ENCODE assay signal across 8 mouse cellular contexts in genomic region chr5:138170936-138171561, GRCm38 (mm10). TPM values are rescaled to one million over a fixed set of nuclear protein-coding genes. Genes with fewer than 3 reads are reported as not detected.
DNase-seq lines count a peak whose midpoint lies in the region; ATAC-seq and TF ChIP-seq lines count a peak whose summit lies in the region.

No protein-coding gene starts in this region.

- no peaks in the 10 kb centered on the region for H3K27me3 ChIP-seq in E14TG2a.4 (ENCODE audit: insufficient read depth, low read length)
- H3K27me3 ChIP-seq in forebrain, embryonic 12.5 days = no peaks in the 10 kb centered on the region
- no peaks in the 10 kb centered on the region for H3K27me3 ChIP-seq in liver, postnatal 0 days (ENCODE audit: insufficient read depth, low read length)
- H3K27me3 ChIP-seq in neural tube, embryonic 14.5 days (ENCODE audit: control insufficient read depth, insufficient read depth, low read length) = no peaks in the 10 kb centered on the region

- intact Hi-C loops in heart, postnatal 10 days (cut with DNase I) = no loop called here

- no peaks in the 10 kb centered on the region for H3K9me3 ChIP-seq in E14TG2a.4 (ENCODE audit: low read length)
- no peaks in the 10 kb centered on the region for H3K9me3 ChIP-seq in forebrain, embryonic 12.5 days
- no peaks in the 10 kb centered on the region for H3K9me3 ChIP-seq in liver, postnatal 0 days (ENCODE audit: low read length)
- no peaks in the 10 kb centered on the region for H3K9me3 ChIP-seq in neural tube, embryonic 14.5 days (ENCODE audit: control insufficient read depth, low read length)

- H3K4me2 ChIP-seq in forebrain, embryonic 12.5 days = peak overlapping the region; percentile 87
- H3K4me2 ChIP-seq in liver, postnatal 0 days (ENCODE audit: low read depth, low read length) = peak overlapping the region; percentile 95
- H3K4me2 ChIP-seq in neural tube, embryonic 14.5 days (ENCODE audit: low read depth, low read length) = peak overlapping the region; percentile 57

- peak overlapping the region; percentile 76 for H3K9ac ChIP-seq in forebrain, embryonic 12.5 days
- peak overlapping the region; percentile 87 for H3K9ac ChIP-seq in liver, postnatal 0 days (replicated peaks)
- peak overlapping the region; percentile 57 for H3K9ac ChIP-seq in neural tube, embryonic 14.5 days (replicated peaks; ENCODE audit: low read depth, low read length)

- peak overlapping the region; percentile 95 for H3K27ac ChIP-seq in forebrain, embryonic 12.5 days
- H3K27ac ChIP-seq in liver, postnatal 0 days (ENCODE audit: low read depth) = peak overlapping the region; percentile 98
- peak overlapping the region; percentile 89 for H3K27ac ChIP-seq in neural tube, embryonic 14.5 days (ENCODE audit: low read depth, low read length)

- peaks cover 76% of the 10 kb centered on the region for H3K36me3 ChIP-seq in E14TG2a.4 (ENCODE audit: insufficient read depth, low read length)
- peaks cover 61% of the 10 kb centered on the region for H3K36me3 ChIP-seq in forebrain, embryonic 12.5 days (replicated peaks)
- peaks cover 57% of the 10 kb centered on the region for H3K36me3 ChIP-seq in liver, postnatal 0 days (replicated peaks; ENCODE audit: insufficient read depth, low read length)
- peaks cover 38% of the 10 kb centered on the region for H3K36me3 ChIP-seq in neural tube, embryonic 14.5 days (ENCODE audit: control insufficient read depth, insufficient read depth, low read length)

- TF ChIP-seq CTCF in E14TG2a.4 (conservative IDR thresholded peaks at IDR 0.05; ENCODE audit: low read length) = no peak
- TF ChIP-seq CTCF in liver, postnatal 0 days (IDR thresholded peaks at IDR 0.05; ENCODE audit: low read depth) = peak; percentile 46

- ATAC-seq in forebrain, embryonic 12.5 days (ENCODE audit: low FRiP score) = peak; percentile 88
- ATAC-seq in liver, postnatal 0 days = peak; percentile 84
- ATAC-seq in neural tube, embryonic 14.5 days (ENCODE audit: low read depth) = peak; percentile 89

- peak overlapping the region; percentile 94 for H3K4me3 ChIP-seq in E14TG2a.4 (replicated peaks; ENCODE audit: low read length)
- H3K4me3 ChIP-seq in forebrain, embryonic 12.5 days (replicated peaks) = peak overlapping the region; percentile 78
- H3K4me3 ChIP-seq in liver, postnatal 0 days (ENCODE audit: low read depth, low read length) = peak overlapping the region; percentile 82
- H3K4me3 ChIP-seq in neural tube, embryonic 14.5 days (ENCODE audit: low read depth, low read length) = peak overlapping the region; percentile 44

- under 1% methylated on average over 47 of the region's 47 CpGs for WGBS in forebrain, embryonic 12.5 days
- WGBS in large intestine, adult 2 months = under 1% methylated on average over 47 of the region's 47 CpGs
- under 1% methylated on average over 47 of the region's 47 CpGs for WGBS in liver, postnatal 0 days (ENCODE audit: insufficient replicate concordance)
- WGBS in neural tube, embryonic 14.5 days = under 1% methylated on average over 46 of the region's 47 CpGs

- peak; percentile 74 for TF ChIP-seq EP300 in liver, postnatal 0 days (IDR thresholded peaks at IDR 0.05; ENCODE audit: low read depth)

- peaks cover 55% of the 10 kb centered on the region for H3K4me1 ChIP-seq in E14TG2a.4 (replicated peaks; ENCODE audit: low read depth, low read length)
- H3K4me1 ChIP-seq in forebrain, embryonic 12.5 days = peaks cover 32% of the 10 kb centered on the region
- H3K4me1 ChIP-seq in liver, postnatal 0 days (ENCODE audit: insufficient read depth) = peaks cover 15% of the 10 kb centered on the region
- peaks cover 15% of the 10 kb centered on the region for H3K4me1 ChIP-seq in neural tube, embryonic 14.5 days (ENCODE audit: control insufficient read depth, insufficient read depth, low read length)

- peak; percentile 93 for DNase-seq in c-Kit-positive CD71-positive TER-119-positive erythroid progenitor cells, embryonic 14.5 days (ENCODE audit: low spot score)
- DNase-seq in heart, postnatal 10 days = peak; percentile 98 to 99
- peak; percentile 88 for DNase-seq in large intestine, adult 2 months (ENCODE audit: low read depth, low spot score)
- peak; percentile 97 for DNase-seq in liver, postnatal 0 days
- peak; percentile 98 for DNase-seq in testis, postnatal 10 days (ENCODE audit: low spot score)

RNA-seq across cellular contexts. Expression of gene Ap4m1, which starts 0.8 kb away (rescaled TPM):
- polyA plus RNA-seq in forebrain, embryonic 12.5 days (2016; fragmentation: Nextera tagmentation; extraction: Ambion mirVana) = 24.6 and 27.5 TPM in 2 replicates
- total RNA-seq in heart, postnatal 10 days (2021) = 10 to 100 TPM; 11.3 to 15.5 TPM
- 22.3 and 34.3 TPM in 2 replicates for polyA plus RNA-seq in large intestine, adult 2 months (2012; rRNA removed)
- polyA plus RNA-seq in liver, postnatal 0 days (2015; fragmentation: Nextera tagmentation; extraction: Ambion mirVana) = 3.0 and 3.8 TPM in 2 replicates
- 17.2 and 17.7 TPM in 2 replicates for polyA plus RNA-seq in neural tube, embryonic 14.5 days (2014; fragmentation: Nextera tagmentation; extraction: Ambion mirVana)

RNA-seq across cellular contexts. Expression of gene Mcm7, which starts 1.2 kb away (rescaled TPM):
- polyA plus RNA-seq in forebrain, embryonic 12.5 days (2016; fragmentation: Nextera tagmentation; extraction: Ambion mirVana) = 313 and 320 TPM in 2 replicates
- 10 to 100 TPM; 30.0 to 37.2 TPM for total RNA-seq in heart, postnatal 10 days (2021)
- 42.6 and 44.5 TPM in 2 replicates for polyA plus RNA-seq in large intestine, adult 2 months (2012; rRNA removed)
- polyA plus RNA-seq in liver, postnatal 0 days (2015; fragmentation: Nextera tagmentation; extraction: Ambion mirVana) = 74.7 and 83.3 TPM in 2 replicates
- 71.5 and 81.4 TPM in 2 replicates for polyA plus RNA-seq in neural tube, embryonic 14.5 days (2014; fragmentation: Nextera tagmentation; extraction: Ambion mirVana)

RNA-seq across cellular contexts. Expression of gene Cops6, which starts 10.2 kb away (rescaled TPM):
- polyA plus RNA-seq in forebrain, embryonic 12.5 days (2016; fragmentation: Nextera tagmentation; extraction: Ambion mirVana) = 274 and 282 TPM in 2 replicates
- 100 to 1,000 TPM; 136 to 145 TPM for total RNA-seq in heart, postnatal 10 days (2021)
- polyA plus RNA-seq in large intestine, adult 2 months (2012; rRNA removed) = 97.2 and 105 TPM in 2 replicates
- 197 and 222 TPM in 2 replicates for polyA plus RNA-seq in liver, postnatal 0 days (2015; fragmentation: Nextera tagmentation; extraction: Ambion mirVana)
- polyA plus RNA-seq in neural tube, embryonic 14.5 days (2014; fragmentation: Nextera tagmentation; extraction: Ambion mirVana) = 245 and 252 TPM in 2 replicates

RNA-seq across cellular contexts. Expression of gene Zfp113, which starts 15.5 kb away (rescaled TPM):
- 43.9 and 44.1 TPM in 2 replicates for polyA plus RNA-seq in forebrain, embryonic 12.5 days (2016; fragmentation: Nextera tagmentation; extraction: Ambion mirVana)
- 10 to 100 TPM in 1 of 2 experiments, 1 to 10 TPM in 1; 5.6 to 10.1 TPM for total RNA-seq in heart, postnatal 10 days (2021)
- polyA plus RNA-seq in large intestine, adult 2 months (2012; rRNA removed) = 3.0 TPM in 2 replicates
- polyA plus RNA-seq in liver, postnatal 0 days (2015; fragmentation: Nextera tagmentation; extraction: Ambion mirVana) = 3.8 and 6.5 TPM in 2 replicates
- polyA plus RNA-seq in neural tube, embryonic 14.5 days (2014; fragmentation: Nextera tagmentation; extraction: Ambion mirVana) = 25.3 and 25.8 TPM in 2 replicates

RNA-seq across cellular contexts. Expression of gene Taf6, which starts 16.2 kb away (rescaled TPM):
- 133 and 137 TPM in 2 replicates for polyA plus RNA-seq in forebrain, embryonic 12.5 days (2016; fragmentation: Nextera tagmentation; extraction: Ambion mirVana)
- 10 to 100 TPM; 24.4 to 27.6 TPM for total RNA-seq in heart, postnatal 10 days (2021)
- polyA plus RNA-seq in large intestine, adult 2 months (2012; rRNA removed) = 41.6 and 47.7 TPM in 2 replicates
- 17.3 and 20.6 TPM in 2 replicates for polyA plus RNA-seq in liver, postnatal 0 days (2015; fragmentation: Nextera tagmentation; extraction: Ambion mirVana)
- polyA plus RNA-seq in neural tube, embryonic 14.5 days (2014; fragmentation: Nextera tagmentation; extraction: Ambion mirVana) = 71.7 and 73.2 TPM in 2 replicates

Comparison
In these comparisons a context has a peak if more than half of its experiments do, and no peak if none do; other contexts are left out.
1. Peak in every context shown above with its lines: DNase-seq, ATAC-seq, H3K4me3 ChIP-seq and H3K27ac ChIP-seq.
2. H3K4me3 ChIP-seq: peak in every context shown above with its lines; median percentile 94 in E14TG2a.4; 82 in liver, postnatal 0 days; 78 in forebrain, embryonic 12.5 days; 44 in neural tube, embryonic 14.5 days.